Mouse (Mus musculus) layer of hippocampus, adult 9-11 months (tissue): ENCODE measurements around the gene Lyrm7.

ENCODE experiments used
- DNase-seq: peaks from one replicate; pipeline ENCODE4 v3.0.0; 2022

Lyrm7 gene

GRCm38 (mm10) chr11:54794678-54795077 lies 66.0 kb downstream of the Lyrm7 start:
- DNase-seq: no peak

GRCm38 (mm10) chr11:54793173-54793572 lies 67.5 kb downstream of the Lyrm7 start:
- DNase-seq: no peak

GRCm38 (mm10) chr11:54791458-54791857 lies 69.3 kb downstream of the Lyrm7 start:
- no peak for DNase-seq

- DNase-seq: peak; percentile 98
Measured at GRCm38 (mm10) chr11:54787488-54788474, 72.9 kb downstream of the Lyrm7 start, which contains the start of gene Cdc42se2. Cdc42se2 (minus strand) TSS chr11:54787675.

- peak; percentile 47 for DNase-seq
Measured at GRCm38 (mm10) chr11:54786858-54787487, 73.7 kb downstream of the Lyrm7 start.

GRCm38 (mm10) chr11:54785566-54785965 lies 75.2 kb downstream of the Lyrm7 start:
- no peak for DNase-seq

GRCm38 (mm10) chr11:54784436-54784835 lies 76.3 kb downstream of the Lyrm7 start:
- DNase-seq: no peak

GRCm38 (mm10) chr11:54782253-54782652 lies 78.5 kb downstream of the Lyrm7 start:
- DNase-seq: no peak

- DNase-seq: no peak
Measured at GRCm38 (mm10) chr11:54779946-54780345, 80.8 kb downstream of the Lyrm7 start.

- DNase-seq: no peak
Measured at GRCm38 (mm10) chr11:54778131-54778844, 82.4 kb downstream of the Lyrm7 start.

- DNase-seq: no peak
Measured at GRCm38 (mm10) chr11:54777387-54778130, 83.2 kb downstream of the Lyrm7 start.
